Mouse (Mus musculus): ENCODE data around the gene Lrrc4. TPM values are rescaled to one million over a fixed set of nuclear protein-coding genes. Genes with fewer than 3 reads are reported as not detected.
A peak's percentile ranks its signal among the peaks of the same experiment; 100 is the strongest.

The Lrrc4 gene
- polyA plus RNA-seq, 1 experiment from 2014 or later, result 7.0 TPM

DNA sequence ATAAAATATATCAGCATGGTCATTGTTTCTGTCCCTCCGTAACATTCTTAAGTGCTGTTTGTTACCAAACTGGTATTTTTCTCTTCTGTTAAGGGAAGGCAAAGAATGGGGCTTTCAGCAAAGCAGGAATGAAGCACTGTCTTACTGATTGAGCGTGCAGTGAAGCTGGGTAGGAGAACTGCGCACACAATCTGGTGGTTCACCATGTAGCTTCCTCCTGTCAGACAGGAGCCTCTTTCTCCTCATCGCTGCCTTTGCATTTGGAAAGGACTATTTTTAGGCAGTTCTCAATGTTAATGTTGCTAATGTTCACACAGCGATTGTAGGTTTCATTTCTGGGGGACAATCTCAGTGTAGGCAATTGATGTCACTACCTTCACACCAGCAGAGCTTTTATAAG, 162.3 kb downstream of the Lrrc4 start:
- no peak overlapping the region for H3K4me3 ChIP-seq
- no peak overlapping the region for H3K9ac ChIP-seq
- ATAC-seq (replicated peaks), result no peak
- H3K36me3 ChIP-seq (replicated peaks), result no peaks in the 10 kb centered on the region
- H3K9me3 ChIP-seq, result no peaks in the 10 kb centered on the region
- H3K4me2 ChIP-seq, result no peak overlapping the region
- WGBS, result 95% methylated on average over 5 of the region's 5 CpGs
- no peaks in the 10 kb centered on the region for H3K27me3 ChIP-seq (replicated peaks)
- no peak overlapping the region for H3K27ac ChIP-seq
- H3K4me1 ChIP-seq, result peaks cover 6% of the 10 kb centered on the region

DNA sequence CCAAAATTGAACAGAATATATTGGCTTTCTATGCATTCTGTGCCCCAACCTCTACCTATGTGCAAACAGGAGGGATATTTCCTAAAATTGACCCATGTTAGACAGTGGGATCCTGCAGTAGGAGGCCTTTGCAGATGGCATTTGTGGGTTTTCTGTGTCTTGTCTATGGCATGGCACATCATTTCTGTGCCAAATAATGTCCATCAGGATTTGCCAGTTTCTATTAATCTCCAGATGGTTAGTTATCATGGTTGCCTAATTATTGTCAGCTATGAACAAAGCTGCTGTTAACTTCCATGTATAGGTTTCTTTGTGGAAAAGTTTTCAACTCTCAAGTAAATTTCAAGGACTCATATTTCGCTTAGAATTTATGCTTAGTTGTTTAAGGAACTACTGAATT, 164.0 kb downstream of the Lrrc4 start:
- ATAC-seq (replicated peaks), result no peak

DNA sequence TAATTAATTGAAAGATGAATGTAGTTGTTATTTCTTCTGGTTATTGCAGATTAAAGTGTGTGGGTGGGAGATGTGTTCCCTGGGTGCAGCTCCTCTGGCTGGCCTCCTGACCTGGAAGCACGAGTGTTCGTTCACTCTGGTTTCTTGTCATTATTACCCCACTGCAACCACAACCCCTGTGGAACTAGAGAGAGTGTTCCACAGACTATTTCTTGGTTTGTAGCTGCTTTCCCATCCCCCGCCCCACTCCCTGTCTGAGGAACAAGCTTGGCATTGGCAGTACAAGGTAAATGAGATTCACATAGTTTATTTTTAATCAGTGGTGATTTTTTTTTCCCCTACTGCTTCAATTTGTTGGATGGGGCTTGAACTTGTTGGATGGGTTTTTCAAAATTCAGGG, 166.8 kb downstream of the Lrrc4 start:
- H3K4me2 ChIP-seq, result no peak overlapping the region
- 0 out of 2 replicates have a peak overlapping the region, but pooled peaks have one; percentile 48 for H3K27ac ChIP-seq
- 0 out of 2 replicates have a peak, but pooled peaks have one; percentile 42 for ATAC-seq (replicated peaks)
- H3K36me3 ChIP-seq (replicated peaks), result no peaks in the 10 kb centered on the region
- H3K4me1 ChIP-seq, result peaks cover 10% of the 10 kb centered on the region
- H3K4me3 ChIP-seq, result no peak overlapping the region
- H3K9ac ChIP-seq, result no peak overlapping the region
- WGBS, result 60% methylated on average over 3 of the region's 3 CpGs
- H3K9me3 ChIP-seq, result no peaks in the 10 kb centered on the region
- no peaks in the 10 kb centered on the region for H3K27me3 ChIP-seq (replicated peaks)

More for the DNA sequence above, 164.0 kb downstream of the Lrrc4 start:
- Histone ChIP-seq H3K36me3 (replicated peaks) (no peaks in the 10 kb centered on the region), H3K4me1 (peaks cover 10% of the 10 kb centered on the region), H3K27ac (no peak overlapping the region), H3K4me3 (no peak overlapping the region), H3K9ac (no peak overlapping the region), H3K27me3 (replicated peaks) (no peaks in the 10 kb centered on the region), H3K4me2 (no peak overlapping the region), H3K9me3 (no peaks in the 10 kb centered on the region)
- WGBS, result 94% methylated on average over 1 of the region's 1 CpGs

GRCm38 (mm10) chr6:28663670-28664069, 167.9 kb downstream of the Lrrc4 start:
- Histone ChIP-seq H3K4me2 (no peak overlapping the region), H3K36me3 (replicated peaks) (no peaks in the 10 kb centered on the region), H3K9ac (no peak overlapping the region), H3K9me3 (no peaks in the 10 kb centered on the region), H3K4me1 (peaks cover 10% of the 10 kb centered on the region), H3K27me3 (replicated peaks) (no peaks in the 10 kb centered on the region), H3K27ac (no peak overlapping the region), H3K4me3 (no peak overlapping the region)
- ATAC-seq (replicated peaks), result no peak
- 88% methylated on average over 5 of the region's 5 CpGs for WGBS

- Histone ChIP-seq H3K9ac (no peak overlapping the region), H3K27ac (no peak overlapping the region), H3K27me3 (replicated peaks) (no peaks in the 10 kb centered on the region), H3K9me3 (no peaks in the 10 kb centered on the region), H3K4me1 (peaks cover 10% of the 10 kb centered on the region), H3K4me2 (no peak overlapping the region), H3K36me3 (replicated peaks) (no peaks in the 10 kb centered on the region), H3K4me3 (no peak overlapping the region)
- ATAC-seq (replicated peaks), result no peak
- 85% methylated on average over 3 of the region's 3 CpGs for WGBS
Measured at GRCm38 (mm10) chr6:28663004-28663403, 168.5 kb downstream of the Lrrc4 start.

DNA sequence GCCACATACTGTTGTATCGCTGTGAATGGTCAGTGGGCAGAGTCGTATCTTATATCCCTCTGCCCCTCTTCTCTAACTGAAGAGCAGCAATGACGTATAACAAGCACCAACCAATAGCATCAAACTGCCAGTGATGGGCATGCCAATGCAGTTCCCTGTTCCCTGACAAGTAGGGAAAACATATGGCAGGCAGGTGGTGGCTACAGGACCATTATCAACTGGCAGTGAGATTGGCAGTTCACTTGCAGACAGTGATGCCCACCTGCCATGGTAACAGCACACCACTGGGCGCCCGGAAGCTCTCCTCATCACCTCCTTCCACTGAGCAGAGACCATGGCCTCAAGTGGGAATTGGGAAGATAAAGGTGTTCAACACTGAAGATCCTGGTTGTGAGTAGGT, 175.0 kb downstream of the Lrrc4 start:
- no peak overlapping the region for H3K4me2 ChIP-seq
- no peak overlapping the region for H3K9ac ChIP-seq
- no peak overlapping the region for H3K4me3 ChIP-seq
- H3K27me3 ChIP-seq (replicated peaks), result no peaks in the 10 kb centered on the region
- 0 out of 2 replicates have a peak, but pooled peaks cover 3% of the 10 kb centered on the region for H3K9me3 ChIP-seq
- no peak for ATAC-seq (replicated peaks)
- H3K36me3 ChIP-seq (replicated peaks), result no peaks in the 10 kb centered on the region
- H3K27ac ChIP-seq, result no peak overlapping the region
- no peaks in the 10 kb centered on the region for H3K4me1 ChIP-seq
- WGBS, result 90% methylated on average over 5 of the region's 5 CpGs

GRCm38 (mm10) chr6:28645231-28645630, 186.3 kb downstream of the Lrrc4 start:
- Histone ChIP-seq H3K4me2 (no peak overlapping the region), H3K9ac (no peak overlapping the region), H3K9me3 (no peaks in the 10 kb centered on the region), H3K4me3 (no peak overlapping the region), H3K27ac (no peak overlapping the region), H3K36me3 (replicated peaks) (no peaks in the 10 kb centered on the region), H3K4me1 (peaks cover 4% of the 10 kb centered on the region), H3K27me3 (replicated peaks) (no peaks in the 10 kb centered on the region)
- no peak for ATAC-seq (replicated peaks)

- Histone ChIP-seq H3K27me3 (replicated peaks) (no peaks in the 10 kb centered on the region), H3K4me3 (no peak overlapping the region), H3K27ac (no peak overlapping the region), H3K36me3 (replicated peaks) (no peaks in the 10 kb centered on the region), H3K9me3 (no peaks in the 10 kb centered on the region), H3K4me1 (peaks cover 8% of the 10 kb centered on the region), H3K4me2 (no peak overlapping the region), H3K9ac (no peak overlapping the region)
- 50% methylated on average over 2 of the region's 2 CpGs for WGBS
- no peak for ATAC-seq (replicated peaks)
Measured at GRCm38 (mm10) chr6:28642909-28643308, 188.6 kb downstream of the Lrrc4 start.

DNA sequence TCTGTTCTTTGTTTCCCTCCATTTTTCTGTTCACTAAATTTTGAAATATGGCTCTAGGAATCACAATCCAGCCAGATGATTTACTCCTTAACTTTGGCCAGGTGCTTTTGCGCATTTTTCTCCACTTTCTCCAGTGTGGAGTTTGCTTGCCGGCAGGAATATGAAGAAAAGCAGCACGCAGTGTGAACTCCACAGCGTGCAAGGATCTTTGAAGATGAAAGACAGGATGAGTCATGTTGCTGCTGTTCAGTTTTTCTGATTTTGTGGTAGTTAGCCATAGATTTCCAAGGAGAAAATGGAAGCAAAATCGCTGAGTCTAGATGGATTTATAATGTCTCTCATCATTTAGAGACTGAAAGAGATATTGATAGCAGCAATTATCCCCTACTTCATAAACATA, 191.5 kb downstream of the Lrrc4 start:
- WGBS, result 79% methylated on average over 5 of the region's 5 CpGs

DNA sequence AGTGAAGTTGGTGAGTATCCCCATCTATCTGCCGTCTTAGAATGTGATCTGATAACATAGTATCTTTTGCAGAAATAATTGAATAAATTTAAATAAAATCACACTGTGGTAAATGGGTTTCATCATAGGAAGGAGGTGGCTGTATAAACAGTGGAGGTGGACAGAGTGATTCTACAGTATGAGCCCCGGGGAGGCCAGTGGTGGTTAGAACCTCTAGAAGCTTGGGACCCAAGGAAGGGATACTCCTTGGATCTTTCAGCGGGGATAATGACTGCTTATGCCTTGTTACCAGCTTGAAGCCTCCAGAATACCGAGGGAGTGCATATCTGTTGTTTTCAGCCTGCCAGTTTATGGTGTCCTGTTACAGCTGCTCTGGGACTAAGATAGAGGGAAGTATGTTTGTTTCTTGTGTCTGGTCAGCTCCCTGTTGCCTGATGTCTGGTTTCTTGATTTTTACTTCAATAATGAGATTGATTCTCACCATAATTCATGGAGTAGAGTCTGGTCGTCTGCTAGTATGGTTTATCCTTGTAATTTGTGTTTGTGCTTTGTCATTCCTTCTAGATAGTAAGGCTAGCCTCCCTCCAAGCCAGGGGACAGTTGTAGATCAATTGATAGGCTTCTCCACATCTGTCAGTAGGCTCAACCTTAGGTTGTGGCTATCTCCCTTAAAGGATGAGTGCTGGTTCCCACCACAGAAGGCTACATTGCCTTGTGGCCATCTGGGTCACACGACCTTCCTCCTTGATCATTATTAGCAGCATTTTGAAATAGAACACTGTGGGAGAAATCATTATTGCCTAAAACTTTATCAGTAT, 195.8 kb downstream of the Lrrc4 start:
- Histone ChIP-seq H3K4me1 (peaks cover 20% of the 10 kb centered on the region; the same call in 1 of the 2 replicates), H3K9ac (no peak overlapping the region), H3K36me3 (replicated peaks) (no peaks in the 10 kb centered on the region), H3K9me3 (no peaks in the 10 kb centered on the region), H3K4me3 (no peak overlapping the region), H3K4me2 (no peak overlapping the region), H3K27me3 (replicated peaks) (no peaks in the 10 kb centered on the region), H3K27ac (no peak overlapping the region)
- WGBS, result 77% methylated on average over 6 of the region's 6 CpGs
- ATAC-seq (replicated peaks), result no peak

More for the DNA sequence above, 191.5 kb downstream of the Lrrc4 start:
- Histone ChIP-seq H3K9ac (no peak overlapping the region), H3K9me3 (no peaks in the 10 kb centered on the region), H3K27ac (no peak overlapping the region), H3K36me3 (replicated peaks) (no peaks in the 10 kb centered on the region), H3K4me1 (peaks cover 12% of the 10 kb centered on the region), H3K4me3 (no peak overlapping the region), H3K27me3 (replicated peaks) (no peaks in the 10 kb centered on the region), H3K4me2 (no peak overlapping the region)
- ATAC-seq (replicated peaks), result no peak

GRCm38 (mm10) chr6:28635092-28635491, 196.5 kb downstream of the Lrrc4 start:
- 71% methylated on average over 1 of the region's 1 CpGs for WGBS
- H3K36me3 ChIP-seq (replicated peaks), result no peaks in the 10 kb centered on the region
- no peak overlapping the region for H3K9ac ChIP-seq
- no peaks in the 10 kb centered on the region for H3K9me3 ChIP-seq
- no peak overlapping the region for H3K4me3 ChIP-seq
- no peaks in the 10 kb centered on the region for H3K27me3 ChIP-seq (replicated peaks)
- H3K4me2 ChIP-seq, result no peak overlapping the region
- H3K4me1 ChIP-seq, result peaks cover 20% of the 10 kb centered on the region; the same call in 1 of the 2 replicates
- no peak for ATAC-seq (replicated peaks)
- no peak overlapping the region for H3K27ac ChIP-seq

DNA sequence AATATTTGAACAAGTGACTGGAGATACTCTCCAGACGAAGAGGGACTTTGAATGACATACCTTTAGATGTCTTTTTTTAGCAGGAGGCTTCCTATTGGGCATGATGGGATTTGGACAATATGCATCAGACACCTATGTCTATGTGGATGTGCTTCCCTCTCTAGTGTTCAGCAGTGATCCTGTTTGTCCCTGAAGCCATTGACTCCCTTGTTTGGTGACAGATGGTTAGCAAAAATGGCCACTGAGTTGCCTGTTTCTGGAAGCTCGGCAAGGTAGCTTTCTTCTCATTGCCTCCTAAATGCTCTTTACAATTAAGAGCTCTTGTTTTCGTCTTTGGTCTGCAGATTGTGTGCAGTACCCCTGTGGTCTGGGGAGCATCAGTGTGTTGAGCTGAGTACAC, 197.9 kb downstream of the Lrrc4 start:
- H3K36me3 ChIP-seq (replicated peaks), result no peaks in the 10 kb centered on the region
- no peak overlapping the region for H3K27ac ChIP-seq
- no peak overlapping the region for H3K4me3 ChIP-seq
- H3K9me3 ChIP-seq, result no peaks in the 10 kb centered on the region
- H3K9ac ChIP-seq, result no peak overlapping the region
- no peak for ATAC-seq (replicated peaks)
- H3K4me2 ChIP-seq, result no peak overlapping the region
- peaks cover 25% of the 10 kb centered on the region for H3K4me1 ChIP-seq
- H3K27me3 ChIP-seq (replicated peaks), result no peaks in the 10 kb centered on the region
- 54% methylated on average over 3 of the region's 3 CpGs for WGBS

DNA sequence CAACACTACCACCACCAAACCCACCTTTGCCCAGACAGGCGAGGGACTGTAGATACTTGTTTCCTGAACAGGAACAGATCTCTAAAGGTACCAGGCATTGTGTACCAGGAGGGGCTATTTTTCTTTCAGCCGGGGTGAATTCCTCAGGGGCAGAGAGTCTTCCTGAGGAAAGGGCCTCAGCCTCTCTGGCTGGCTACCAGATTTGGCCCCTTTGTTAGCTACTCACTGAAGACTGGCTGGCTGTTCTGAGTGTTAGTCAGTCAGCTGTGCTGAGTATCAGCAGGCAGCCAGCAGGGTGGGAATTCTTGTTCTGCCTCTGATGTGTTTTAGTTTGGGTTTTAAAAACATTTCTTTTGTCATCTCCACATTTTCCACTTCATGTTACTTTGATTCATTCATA, 198.4 kb downstream of the Lrrc4 start:
- H3K4me1 ChIP-seq, result peaks cover 26% of the 10 kb centered on the region
- WGBS, result 32% methylated on average over 2 of the region's 2 CpGs
- no peaks in the 10 kb centered on the region for H3K36me3 ChIP-seq (replicated peaks)

More for the DNA sequence above, 198.4 kb downstream of the Lrrc4 start:
- no peak for ATAC-seq (replicated peaks)
- Histone ChIP-seq H3K9me3 (no peaks in the 10 kb centered on the region), H3K27ac (no peak overlapping the region), H3K4me3 (no peak overlapping the region), H3K9ac (no peak overlapping the region), H3K4me2 (no peak overlapping the region), H3K27me3 (replicated peaks) (no peaks in the 10 kb centered on the region)
